Mouse (Mus musculus) thymus, postnatal 4 days (tissue): ENCODE measurements at regions not wholly inside any gene's neighbourhood (a gene's known extent, or its start where the extent isn't known, plus 50 kb on each side); places are given as distances from the start of the nearest gene placed in this dataset.

Source experiments
- DNase-seq: peaks from one replicate; pipeline ENCODE4 v3.0.0; 2021

DNA sequence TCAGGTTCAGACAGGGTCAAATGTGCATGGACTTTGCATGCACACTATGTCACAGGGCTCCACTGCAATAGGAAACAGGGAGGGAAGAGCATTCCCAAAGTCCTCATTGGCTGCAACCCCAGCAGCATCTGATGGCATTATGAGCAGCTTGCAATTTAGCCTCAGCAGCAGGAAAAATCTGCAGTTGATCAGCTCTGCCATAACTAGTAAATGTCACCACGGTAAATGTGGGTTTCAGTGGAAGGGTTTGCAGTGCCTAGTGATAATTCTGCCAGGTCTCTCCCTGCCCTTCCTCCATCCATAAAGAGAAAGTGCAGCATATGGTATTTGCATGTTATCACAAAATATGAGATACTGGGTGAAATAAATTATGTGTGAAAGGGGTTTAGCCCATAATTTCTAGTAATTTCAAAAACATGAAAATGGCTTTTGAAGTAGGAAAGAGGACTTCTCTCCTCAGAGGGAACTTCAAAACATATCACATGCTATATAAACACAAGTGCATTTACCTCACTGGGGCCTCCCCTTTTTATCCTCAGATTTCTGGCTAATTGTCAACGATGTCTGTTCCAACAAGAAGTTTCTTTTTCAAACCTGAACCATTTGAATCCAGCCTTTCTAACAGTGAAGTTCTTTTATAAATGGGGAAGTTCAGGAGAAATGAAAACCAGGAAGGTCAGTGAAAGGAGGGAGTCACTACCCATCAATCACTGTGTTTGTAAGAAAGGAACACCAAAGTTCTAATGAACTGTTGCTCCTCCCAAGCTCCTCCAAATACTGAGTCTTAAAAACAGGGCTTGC is 303.5 kb downstream of the Meis1 start:
- no peak for DNase-seq

- DNase-seq, result no peak
Observed at GRCm38 (mm10) chr11:18714400-18714799, 304.4 kb downstream of the Meis1 start.

GRCm38 (mm10) chr11:18712642-18713053 is 306.1 kb downstream of the Meis1 start:
- no peak for DNase-seq

DNA sequence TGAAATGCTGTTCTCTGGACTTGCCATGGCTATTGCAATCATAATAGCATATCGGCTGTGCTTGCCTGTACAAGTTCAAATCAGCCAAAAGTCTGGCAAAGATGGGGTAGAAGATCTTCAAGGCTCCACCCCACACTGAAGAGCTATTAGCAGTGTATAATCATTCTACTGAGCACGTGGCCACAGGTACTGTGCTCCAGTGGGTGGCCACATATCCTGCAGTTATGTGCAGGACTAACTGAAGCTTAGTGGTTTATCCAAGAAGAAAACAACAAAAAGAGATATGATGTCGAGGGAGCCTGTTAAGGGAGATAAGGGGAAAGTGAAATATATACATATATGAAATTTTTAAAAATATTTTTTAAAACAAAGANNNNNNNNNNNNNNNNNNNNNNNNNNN is 309.2 kb downstream of the Meis1 start:
- no peak for DNase-seq

- no peak for DNase-seq
Observed at GRCm38 (mm10) chr11:18681593-18681992, 337.2 kb downstream of the Meis1 start.

DNA sequence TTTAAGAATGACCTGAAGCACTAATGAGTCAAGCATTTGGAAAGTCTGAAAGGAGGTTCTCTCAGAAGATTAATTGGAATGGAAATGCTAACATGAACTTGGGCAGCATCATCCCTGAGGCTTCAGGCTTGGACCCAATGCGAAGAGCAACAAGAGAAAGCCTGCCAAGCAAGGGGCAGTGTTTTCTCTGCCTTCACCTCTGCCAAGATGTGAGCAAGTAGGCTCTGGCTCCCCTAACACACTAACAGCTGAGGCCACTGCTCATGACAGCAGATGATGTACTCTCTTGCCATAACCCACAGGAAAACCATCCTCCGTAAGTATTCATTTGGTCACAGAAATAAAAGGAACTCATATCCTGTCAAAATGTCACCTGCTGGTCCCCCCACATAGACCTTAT is 341.9 kb downstream of the Meis1 start:
- DNase-seq, result no peak

DNA sequence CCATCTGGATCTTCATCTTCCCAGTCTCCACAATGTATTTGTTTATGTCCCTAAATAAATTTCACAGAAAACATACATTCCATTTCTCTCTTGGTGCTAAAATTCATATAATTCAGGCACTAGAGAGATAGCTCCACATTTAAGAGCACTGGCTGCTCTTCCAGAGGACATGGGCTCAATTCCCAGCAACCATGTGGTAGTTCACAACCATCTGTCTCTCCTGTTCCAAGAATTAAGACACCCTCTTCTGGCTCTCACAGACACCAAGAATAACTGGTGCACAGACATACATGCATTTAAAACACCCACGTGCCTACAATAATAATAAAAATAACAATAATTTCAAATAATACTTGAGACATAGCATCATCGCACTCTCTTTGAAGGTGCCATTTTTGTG is 347.8 kb downstream of the Meis1 start:
- no peak for DNase-seq

DNA sequence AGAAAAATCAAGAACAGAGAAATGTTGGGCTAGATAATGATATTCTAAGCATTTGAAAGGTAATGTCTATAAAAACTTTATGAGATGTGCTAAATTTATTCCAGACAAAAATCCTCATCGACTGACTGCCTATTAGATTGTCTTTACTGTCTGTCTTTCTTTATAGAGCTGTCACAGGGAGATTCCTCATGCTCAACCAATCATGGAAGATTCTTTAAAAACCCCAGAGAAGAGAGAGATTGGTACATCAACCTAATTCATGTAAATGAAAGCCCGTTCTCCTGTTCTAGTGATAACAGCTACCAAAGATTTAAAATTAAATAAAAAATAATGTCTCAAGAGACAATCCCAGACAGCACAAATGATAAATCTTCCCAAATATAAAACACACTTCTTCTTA is 349.5 kb downstream of the Meis1 start:
- no peak for DNase-seq

DNA sequence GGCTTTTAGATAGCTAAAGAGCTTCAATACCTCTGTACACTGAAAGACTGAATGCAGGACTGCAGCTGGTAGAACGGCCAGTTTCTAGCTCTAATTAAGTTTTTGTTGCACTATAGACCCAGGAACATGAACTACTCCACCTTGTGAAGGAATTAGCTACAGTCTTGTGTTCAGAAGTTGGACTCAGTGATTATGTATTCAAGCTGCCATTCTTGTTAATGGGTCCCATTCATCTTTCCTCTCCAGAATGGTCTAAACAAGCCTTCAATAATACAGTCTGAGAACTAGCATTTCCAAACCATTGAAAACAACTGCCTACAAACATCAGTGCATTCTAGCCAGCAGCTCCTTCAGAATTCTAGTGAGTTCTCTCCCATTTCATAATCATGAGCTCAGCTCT is 362.4 kb downstream of the Meis1 start:
- DNase-seq, result no peak

DNA sequence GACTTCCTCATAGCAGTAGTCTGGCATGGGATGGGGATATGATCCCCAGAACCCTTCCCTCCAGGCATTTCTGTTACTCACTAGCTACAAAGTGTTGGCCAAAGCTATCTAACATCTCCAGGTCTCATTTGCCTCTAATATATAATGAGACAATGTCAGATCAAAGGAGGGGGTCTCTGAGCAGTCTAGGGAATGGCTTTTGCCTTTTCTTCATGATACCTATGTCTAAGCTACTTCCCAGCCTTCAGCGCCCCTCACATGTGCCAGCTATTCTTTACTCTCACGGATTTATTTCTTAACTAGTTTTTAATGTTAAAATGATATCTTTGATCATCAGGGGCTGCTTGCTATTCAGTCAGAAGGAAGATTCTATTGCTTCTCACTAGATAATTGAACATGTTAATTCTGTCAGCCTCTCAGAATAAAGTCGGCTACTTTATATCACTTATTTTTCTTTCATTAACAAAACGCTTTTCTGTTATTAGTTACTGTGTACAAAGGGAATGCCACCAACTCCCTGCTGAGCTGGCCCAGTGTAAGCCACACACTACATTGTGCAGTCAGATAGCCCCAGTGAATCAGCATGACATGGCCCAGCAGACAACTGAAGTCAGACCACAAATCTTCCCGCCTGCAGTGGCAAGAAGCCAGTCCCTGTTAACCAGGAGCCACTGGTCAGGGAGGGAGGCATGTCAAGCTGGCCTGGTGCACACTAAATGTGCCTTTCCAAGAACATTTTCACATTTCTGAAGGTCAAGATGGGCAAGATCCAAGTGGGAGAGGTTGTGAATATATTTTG is 386.6 kb downstream of the Meis1 start:
- no peak for DNase-seq

- DNase-seq, result no peak
Observed at GRCm38 (mm10) chr11:18631570-18631969, 387.2 kb downstream of the Meis1 start.

DNA sequence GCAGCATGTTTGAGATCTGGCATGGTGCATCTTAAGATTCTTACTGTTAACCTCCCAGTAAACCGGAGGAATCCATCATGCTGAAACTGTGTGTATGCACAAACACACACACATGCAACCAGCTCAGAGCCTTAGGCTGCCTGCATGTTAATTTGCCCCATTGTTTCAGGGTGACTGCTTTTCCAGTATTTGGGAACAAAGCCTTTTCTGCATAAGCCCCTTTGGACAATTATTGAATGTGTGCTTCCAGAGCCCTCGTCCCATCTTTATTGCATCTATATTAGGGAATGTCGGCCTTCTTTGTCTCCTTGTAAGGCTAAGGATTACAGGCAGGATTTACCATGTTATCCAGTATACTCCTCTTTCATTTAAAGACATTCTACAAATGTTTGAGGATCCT is 397.0 kb downstream of the Meis1 start:
- DNase-seq, result no peak

DNA sequence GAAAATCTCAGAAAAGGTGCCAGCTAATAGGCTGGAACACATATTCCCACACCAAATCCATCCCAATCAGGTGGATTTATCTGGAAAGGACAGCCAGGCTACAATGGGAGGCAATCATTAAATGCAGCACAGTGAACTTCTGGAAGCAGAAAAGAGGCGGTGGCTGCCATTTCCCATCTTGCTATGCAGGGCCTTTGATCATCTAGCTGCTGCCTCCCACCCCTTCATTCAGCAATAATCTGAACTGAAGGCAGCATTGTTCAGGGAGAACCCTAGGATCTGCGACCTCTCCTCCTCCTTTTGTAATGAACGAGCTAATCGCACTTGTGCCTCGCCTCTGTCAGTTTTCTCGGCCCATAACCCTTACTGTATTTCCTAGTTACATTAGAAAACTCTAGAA is 413.9 kb downstream of the Meis1 start:
- no peak for DNase-seq

DNA sequence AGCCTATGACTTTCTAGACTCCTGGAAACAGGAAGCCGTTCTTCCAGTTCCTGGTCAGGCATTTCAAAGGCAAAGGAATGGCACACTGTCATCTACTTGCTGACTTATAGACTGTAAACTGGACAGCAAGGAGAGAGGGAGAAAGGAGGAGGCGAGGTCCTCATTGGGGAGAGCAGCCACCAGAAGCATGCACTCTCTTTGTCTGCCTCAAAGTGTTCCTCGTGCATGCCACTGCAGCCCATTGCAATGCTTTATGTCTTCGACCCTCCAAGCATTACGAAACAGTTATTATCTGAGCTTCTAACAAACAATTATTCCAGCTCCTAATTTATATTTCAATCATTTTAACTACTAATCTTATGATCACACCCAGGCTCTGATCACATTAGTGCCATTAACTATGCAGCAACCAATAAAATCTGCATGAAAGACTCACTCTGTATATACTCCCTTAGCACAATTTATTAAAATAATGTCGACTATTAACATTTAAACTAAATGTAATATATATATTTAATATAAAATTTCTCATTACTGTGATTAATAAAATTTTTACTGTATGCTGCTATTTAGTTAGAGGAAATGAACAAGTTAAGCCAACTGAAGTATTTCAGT is 417.1 kb downstream of the Meis1 start:
- no peak for DNase-seq

DNA sequence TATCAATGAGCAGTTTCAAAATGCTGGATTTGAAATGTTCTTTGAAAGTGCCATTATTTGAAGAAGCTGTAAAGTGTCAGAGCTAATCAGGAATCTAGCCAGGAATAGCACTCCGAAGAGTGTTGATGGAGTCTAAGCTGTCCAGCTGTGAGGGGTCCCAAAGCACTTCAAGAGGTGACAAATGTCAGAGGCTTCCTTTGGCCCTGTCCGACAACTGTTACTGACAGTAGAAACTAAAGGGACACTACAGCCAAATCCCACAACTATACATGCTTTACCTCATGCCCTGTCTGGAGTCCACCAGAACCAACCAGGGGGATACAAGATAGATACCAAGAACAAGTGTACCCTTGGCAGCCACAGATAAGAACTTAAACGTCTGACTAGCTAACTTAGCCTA is 420.4 kb downstream of the Meis1 start:
- DNase-seq, result no peak

GRCm38 (mm10) chr11:18596996-18597395 is 421.8 kb downstream of the Meis1 start:
- DNase-seq, result no peak

DNA sequence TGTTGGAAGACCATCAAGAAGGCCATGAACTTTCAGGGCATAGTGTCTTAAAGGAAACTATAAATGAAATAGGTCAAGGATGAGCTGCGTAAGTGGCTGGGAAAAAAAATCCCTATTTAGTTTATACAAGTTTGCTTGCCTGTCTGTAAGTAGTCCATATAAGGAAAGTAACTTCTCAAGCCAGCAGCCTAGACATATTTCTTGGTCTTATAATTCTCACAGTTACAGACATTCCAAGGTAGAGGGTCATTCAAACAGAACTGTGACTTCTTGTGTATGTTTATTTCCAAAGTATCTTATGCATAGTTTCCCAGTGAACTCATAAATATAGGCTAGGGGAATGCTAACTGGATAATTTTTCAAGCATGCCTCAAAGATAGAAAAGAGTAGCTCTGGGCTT is 428.3 kb downstream of the Meis1 start:
- no peak for DNase-seq

- DNase-seq, result no peak
Observed at GRCm38 (mm10) chr11:18586468-18586867, 432.3 kb downstream of the Meis1 start.

- no peak for DNase-seq
Observed at GRCm38 (mm10) chr11:18585031-18585430, 433.8 kb downstream of the Meis1 start.

GRCm38 (mm10) chr11:18582781-18583161 is 436.0 kb downstream of the Meis1 start:
- no peak for DNase-seq

GRCm38 (mm10) chr11:18581997-18582780 is 436.6 kb downstream of the Meis1 start:
- no peak for DNase-seq

DNA sequence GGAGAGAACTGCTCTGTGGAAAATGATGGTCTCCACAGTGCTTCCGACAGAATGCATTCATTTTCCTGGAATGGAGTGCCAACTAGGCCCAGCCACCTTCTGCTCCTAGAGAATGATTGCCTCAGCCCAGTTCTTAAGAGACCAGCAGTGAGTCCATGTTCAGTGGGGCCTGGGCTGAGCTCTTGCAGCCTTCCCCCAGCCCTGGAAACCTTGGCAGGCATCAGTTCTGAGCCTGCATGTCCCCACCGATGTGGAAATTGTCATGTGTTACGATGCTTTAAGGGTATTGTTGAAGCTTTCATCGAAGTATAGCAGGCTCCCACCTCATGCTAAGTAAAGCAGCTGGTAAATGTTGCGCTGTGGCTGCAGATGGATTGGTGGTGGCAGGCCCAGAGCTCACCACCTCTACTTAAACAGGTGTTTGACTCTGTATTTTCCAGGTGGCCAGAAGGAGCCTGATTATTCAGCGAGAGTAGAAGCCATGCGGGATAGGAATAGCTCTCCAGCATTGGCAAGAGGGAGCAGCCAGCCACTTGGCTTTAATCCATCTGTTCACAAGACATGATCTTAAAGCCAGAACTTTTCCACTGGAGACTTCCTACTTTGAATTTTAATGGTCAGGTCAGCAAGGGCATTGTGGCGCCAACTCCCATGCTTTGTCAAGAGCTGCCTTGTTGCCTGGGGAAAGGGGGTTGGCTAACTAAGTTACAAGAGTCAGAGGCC is 437.5 kb downstream of the Meis1 start:
- no peak for DNase-seq
